Mouse (Mus musculus): ENCODE measurements around the gene Gnai2.

Gnai2 gene

GRCm38 (mm10) chr9:107611456-107612190, 23.5 kb downstream of the Gnai2 start:
- DNase-seq (ENCODE audit: low read depth), result peak; percentile 33

GRCm38 (mm10) chr9:107609433-107609830, 25.7 kb downstream of the Gnai2 start:
- no peak for DNase-seq (ENCODE audit: low read depth)

- DNase-seq (ENCODE audit: low read depth), result peak; percentile 81
These were observed 26.3 kb downstream of the Gnai2 start, which contains the start of gene Sema3b for GRCm38 (mm10) chr9:107608741-107609432. Gene Sema3b (minus strand): TSS chr9:107609229.

- DNase-seq (ENCODE audit: low read depth), result no peak
These were observed 27.4 kb downstream of the Gnai2 start for GRCm38 (mm10) chr9:107607653-107608245.

- no peak for DNase-seq (ENCODE audit: low read depth)
These were observed 28.1 kb downstream of the Gnai2 start for GRCm38 (mm10) chr9:107607036-107607435.

- DNase-seq (ENCODE audit: low read depth), result no peak
These were observed 28.6 kb downstream of the Gnai2 start for GRCm38 (mm10) chr9:107606591-107606990.

GRCm38 (mm10) chr9:107605041-107605661, 30.0 kb downstream of the Gnai2 start:
- DNase-seq (ENCODE audit: low read depth), result no peak

- no peak for DNase-seq (ENCODE audit: low read depth)
These were observed 31.9 kb downstream of the Gnai2 start for GRCm38 (mm10) chr9:107603251-107603650.

- peak; percentile 94 for DNase-seq (ENCODE audit: low read depth)
These were observed 33.0 kb downstream of the Gnai2 start for GRCm38 (mm10) chr9:107602068-107602648.

- no peak for DNase-seq (ENCODE audit: low read depth)
These were observed 33.9 kb downstream of the Gnai2 start for GRCm38 (mm10) chr9:107601275-107601674.

GRCm38 (mm10) chr9:107600745-107601144, 34.4 kb downstream of the Gnai2 start:
- peak; percentile 24 for DNase-seq (ENCODE audit: low read depth)

- no peak for DNase-seq (ENCODE audit: low read depth)
These were observed 35.3 kb downstream of the Gnai2 start for GRCm38 (mm10) chr9:107599842-107600241.

GRCm38 (mm10) chr9:107599433-107599832, 35.7 kb downstream of the Gnai2 start:
- no peak for DNase-seq (ENCODE audit: low read depth)

- no peak for DNase-seq (ENCODE audit: low read depth)
These were observed 36.8 kb downstream of the Gnai2 start for GRCm38 (mm10) chr9:107598385-107598784.

- DNase-seq (ENCODE audit: low read depth), result peak; percentile 28
These were observed 38.3 kb downstream of the Gnai2 start for GRCm38 (mm10) chr9:107596619-107597569.

GRCm38 (mm10) chr9:107594281-107595062, 40.7 kb downstream of the Gnai2 start:
- DNase-seq (ENCODE audit: low read depth), result no peak

- no peak for DNase-seq (ENCODE audit: low read depth)
These were observed 41.8 kb downstream of the Gnai2 start for GRCm38 (mm10) chr9:107593101-107593976.

GRCm38 (mm10) chr9:107590773-107591060, 44.5 kb downstream of the Gnai2 start:
- DNase-seq (ENCODE audit: low read depth), result no peak

GRCm38 (mm10) chr9:107590058-107590772, 45.0 kb downstream of the Gnai2 start:
- no peak for DNase-seq (ENCODE audit: low read depth)

All from NIH3T3 (cell line).